Mouse (Mus musculus) forebrain, embryonic 14.5 days (tissue): Measurements from ENCODE around the gene Stk24. TPM values are rescaled to one million over a fixed set of nuclear protein-coding genes. Genes with fewer than 3 reads are reported as not detected.

Experiments
- ATAC-seq: fragments of 200-750 bp; cut with Nextera tagmentation; 2 replicates; pipeline ENCODE4 v1.8.0; 2017; ENCODE audit warnings: mild to moderate bottlenecking, moderate library complexity
- DNase-seq: peaks from one replicate; pipeline ENCODE4 v3.0.0-alpha.2; 2015; ENCODE audit warnings: low spot score
- H3K27ac ChIP-seq: fragments of 300-500 bp; sonication (generic); 2 replicates; pipeline ENCODE4 v1.5.1; 2014; ENCODE audit warnings: low read depth, mild to moderate bottlenecking, control low read depth, low read length, moderate library complexity
- H3K27me3 ChIP-seq: fragments of 300-500 bp; sonication (generic); replicated peaks from 2 replicates; pipeline ENCODE4 v1.6.1; 2014; ENCODE audit warnings: low read length, control low read depth, mixed read lengths; ENCODE audit not compliant: control insufficient read depth, insufficient read depth
- H3K36me3 ChIP-seq: fragments of 300-500 bp; sonication (generic); 2 replicates; pipeline ENCODE4 v1.6.1; 2014; ENCODE audit warnings: low read length, control low read depth; ENCODE audit not compliant: control insufficient read depth, insufficient read depth
- H3K4me1 ChIP-seq: fragments of 300-500 bp; sonication (generic); 2 replicates; pipeline ENCODE4 v1.6.1; 2014; ENCODE audit warnings: antibody characterized with exemption, low read length, control low read depth; ENCODE audit not compliant: control insufficient read depth, insufficient read depth
- H3K4me2 ChIP-seq: fragments of 300-500 bp; sonication (generic); 2 replicates; pipeline ENCODE4 v1.6.1; 2014; ENCODE audit warnings: mild to moderate bottlenecking, control low read depth, low read length
- H3K4me3 ChIP-seq: fragments of 300-500 bp; sonication (generic); 2 replicates; pipeline ENCODE4 v1.5.1; 2014; ENCODE audit warnings: low read depth, low read length, control low read depth
- H3K9ac ChIP-seq: fragments of 300-500 bp; sonication (generic); 2 replicates; pipeline ENCODE4 v1.6.1; 2014; ENCODE audit warnings: mild to moderate bottlenecking, low read length, control low read depth, moderate library complexity
- H3K9me3 ChIP-seq: fragments of 300-500 bp; sonication (generic); replicated peaks from 2 replicates; pipeline ENCODE4 v1.6.1; 2016; ENCODE audit warnings: low read length, control low read depth, mixed read lengths; ENCODE audit not compliant: control insufficient read depth
- WGBS: fragments of 180-500 bp; shearing (Covaris S2); extraction: QIAGEN DNeasy Blood & Tissue Kit; methylation state at CpG from one replicate; pipeline ENCODE4 v1.1.7; 2014; 5-methylcytosine and 5-hydroxymethylcytosine counted together
- polyA plus RNA-seq: library from polyadenylated mRNA; unstranded; fragments of >200 nt; fragmentation: Nextera tagmentation; extraction: Ambion mirVana; gene quantifications from 2 replicates; pipeline ENCODE4 v1.2.1, GENCODE M21; 2014

The Stk24 gene
- polyA plus RNA-seq, 1 experiment from 2014 or later, result 20.8 TPM

DNA sequence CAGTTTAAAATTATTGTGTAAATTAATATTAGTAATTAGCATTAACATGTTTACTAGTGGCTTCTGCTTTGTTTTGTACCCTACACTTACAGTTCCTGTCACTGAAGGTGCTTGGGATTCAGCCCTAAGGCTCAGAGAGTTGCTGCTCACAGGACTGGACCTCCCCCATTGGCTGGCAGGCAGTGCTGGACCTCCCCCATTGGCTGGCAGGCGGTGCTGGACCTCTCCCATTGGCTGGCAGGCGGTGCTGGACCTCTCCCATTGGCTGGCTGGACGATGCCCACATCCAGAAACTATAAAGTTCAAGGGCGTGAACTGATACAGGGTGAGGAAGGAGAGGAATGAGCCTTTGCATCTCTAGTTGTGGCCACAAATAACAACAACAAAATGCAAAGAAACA lies 15.3 kb upstream of the Stk24 start:
- ATAC-seq, result no peak
- WGBS, result 88% methylated on average over 4 of the region's 4 CpGs

DNA sequence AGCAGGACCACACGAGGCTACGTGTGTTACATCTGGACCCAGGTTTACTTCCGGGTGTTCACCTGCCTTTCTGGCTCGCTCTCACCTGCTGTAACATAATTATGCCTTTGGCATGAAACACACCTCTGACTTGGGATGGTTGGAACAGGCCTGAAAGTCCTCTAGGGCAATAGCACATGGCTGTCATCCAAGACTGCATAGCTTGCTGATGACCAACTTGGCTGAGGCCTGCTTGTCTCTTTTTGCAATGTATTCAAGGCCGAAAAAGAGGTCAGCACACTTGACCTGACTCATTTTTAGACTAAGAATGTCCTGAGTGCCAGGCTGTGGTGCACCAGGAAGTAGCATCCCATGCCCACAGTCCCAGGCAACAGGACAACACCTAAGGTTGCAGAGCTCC lies 12.1 kb upstream of the Stk24 start:
- 92% methylated on average over 5 of the region's 5 CpGs for WGBS
- Histone ChIP-seq H3K36me3 (no peaks in the 10 kb centered on the region), H3K9ac (no peak overlapping the region), H3K4me1 (no peaks in the 10 kb centered on the region), H3K27ac (no peak overlapping the region), H3K27me3 (no peaks in the 10 kb centered on the region), H3K4me3 (no peak overlapping the region), H3K4me2 (no peak overlapping the region), H3K9me3 (no peaks in the 10 kb centered on the region)
- DNase-seq (no peak), ATAC-seq (no peak)

More for the DNA sequence above, 15.3 kb upstream of the Stk24 start:
- H3K4me3 ChIP-seq, result no peak overlapping the region
- H3K4me1 ChIP-seq, result no peaks in the 10 kb centered on the region
- H3K4me2 ChIP-seq, result no peak overlapping the region
- DNase-seq, result no peak
- no peaks in the 10 kb centered on the region for H3K27me3 ChIP-seq
- H3K9ac ChIP-seq, result no peak overlapping the region
- no peak overlapping the region for H3K27ac ChIP-seq
- no peaks in the 10 kb centered on the region for H3K9me3 ChIP-seq
- H3K36me3 ChIP-seq, result no peaks in the 10 kb centered on the region

DNA sequence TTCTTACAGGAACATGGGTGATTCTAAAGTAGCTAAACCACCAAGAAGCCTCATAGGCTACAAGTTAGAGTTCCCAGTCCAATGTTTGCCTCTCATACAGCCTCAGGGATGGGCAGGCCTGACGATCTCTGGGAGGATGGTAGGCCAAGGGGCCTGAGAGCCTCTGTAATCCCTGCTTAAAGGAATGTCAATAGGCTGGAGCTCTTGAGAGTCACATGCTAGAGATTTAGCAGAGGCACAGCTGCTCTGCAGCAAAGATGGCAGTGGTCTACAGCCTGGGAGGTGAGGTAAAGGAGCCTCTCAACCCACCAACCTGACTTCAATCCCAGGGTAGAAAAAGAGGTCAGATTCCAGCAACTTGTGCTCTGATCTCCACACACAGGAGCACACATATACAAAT lies 7.9 kb upstream of the Stk24 start:
- 21% methylated on average over 1 of the region's 1 CpGs for WGBS
- H3K4me3 ChIP-seq, result no peak overlapping the region
- H3K9ac ChIP-seq, result no peak overlapping the region
- no peaks in the 10 kb centered on the region for H3K4me1 ChIP-seq
- H3K27me3 ChIP-seq, result no peaks in the 10 kb centered on the region
- H3K9me3 ChIP-seq, result no peaks in the 10 kb centered on the region
- H3K4me2 ChIP-seq, result no peak overlapping the region
- no peak for ATAC-seq
- no peak overlapping the region for H3K27ac ChIP-seq
- H3K36me3 ChIP-seq, result no peaks in the 10 kb centered on the region
- no peak for DNase-seq

DNA sequence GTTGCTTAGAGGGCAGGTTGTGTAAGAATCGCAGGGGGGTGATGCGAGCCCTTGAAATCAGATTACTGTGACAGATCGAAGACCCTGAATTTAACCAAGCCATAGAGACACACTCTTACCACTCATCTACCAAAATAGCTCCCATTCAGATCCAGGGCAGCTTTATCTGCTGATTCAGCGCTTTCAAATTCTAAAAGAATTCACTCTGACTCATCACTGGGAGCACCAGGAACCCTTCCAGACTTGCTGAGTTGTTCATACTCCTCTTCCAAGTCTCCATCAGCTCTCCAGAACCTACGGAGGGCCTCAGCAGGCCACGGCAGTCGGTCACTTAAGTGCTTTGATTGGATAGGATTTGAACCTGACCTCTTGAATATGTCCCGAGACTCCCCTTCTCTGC lies 5.6 kb upstream of the Stk24 start:
- WGBS, result 90% methylated on average over 8 of the region's 8 CpGs
- no peak overlapping the region for H3K4me3 ChIP-seq
- H3K27me3 ChIP-seq, result no peaks in the 10 kb centered on the region
- H3K4me2 ChIP-seq, result no peak overlapping the region
- H3K9me3 ChIP-seq, result no peaks in the 10 kb centered on the region
- no peak overlapping the region for H3K9ac ChIP-seq
- no peaks in the 10 kb centered on the region for H3K4me1 ChIP-seq
- H3K36me3 ChIP-seq, result no peaks in the 10 kb centered on the region
- ATAC-seq, result no peak
- DNase-seq, result no peak
- H3K27ac ChIP-seq, result no peak overlapping the region

DNA sequence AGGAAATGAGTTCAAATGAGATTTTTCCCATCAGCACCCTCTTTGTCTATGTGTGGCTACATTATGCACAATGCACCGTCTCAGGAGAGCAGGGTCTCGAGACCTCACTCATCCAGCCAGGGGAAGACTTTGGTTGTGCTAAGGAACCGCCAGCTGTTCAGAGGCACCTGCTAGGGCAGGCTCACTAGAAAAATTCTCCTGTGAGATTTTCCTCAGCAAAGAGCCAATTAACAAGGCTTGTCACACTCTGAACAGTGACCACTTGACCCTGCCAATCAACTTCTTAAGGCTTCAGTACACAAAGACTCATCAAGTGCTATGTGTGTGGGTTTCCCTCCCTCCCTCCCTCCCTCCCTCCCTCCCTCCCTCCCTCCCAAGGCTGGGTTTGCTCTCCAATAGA lies 4.0 kb upstream of the Stk24 start:
- H3K4me2 ChIP-seq, result no peak overlapping the region
- no peaks in the 10 kb centered on the region for H3K27me3 ChIP-seq
- DNase-seq (peak; percentile 73), ATAC-seq (peak; percentile 13; the same call in 1 of the 2 replicates)
- H3K4me1 ChIP-seq, result peaks cover 7% of the 10 kb centered on the region; the same call in 1 of the 2 replicates
- WGBS, result 19% methylated on average over 3 of the region's 3 CpGs
- H3K4me3 ChIP-seq, result no peak overlapping the region
- H3K9me3 ChIP-seq, result no peaks in the 10 kb centered on the region
- H3K27ac ChIP-seq, result no peak overlapping the region
- H3K9ac ChIP-seq, result no peak overlapping the region
- H3K36me3 ChIP-seq, result no peaks in the 10 kb centered on the region

DNA sequence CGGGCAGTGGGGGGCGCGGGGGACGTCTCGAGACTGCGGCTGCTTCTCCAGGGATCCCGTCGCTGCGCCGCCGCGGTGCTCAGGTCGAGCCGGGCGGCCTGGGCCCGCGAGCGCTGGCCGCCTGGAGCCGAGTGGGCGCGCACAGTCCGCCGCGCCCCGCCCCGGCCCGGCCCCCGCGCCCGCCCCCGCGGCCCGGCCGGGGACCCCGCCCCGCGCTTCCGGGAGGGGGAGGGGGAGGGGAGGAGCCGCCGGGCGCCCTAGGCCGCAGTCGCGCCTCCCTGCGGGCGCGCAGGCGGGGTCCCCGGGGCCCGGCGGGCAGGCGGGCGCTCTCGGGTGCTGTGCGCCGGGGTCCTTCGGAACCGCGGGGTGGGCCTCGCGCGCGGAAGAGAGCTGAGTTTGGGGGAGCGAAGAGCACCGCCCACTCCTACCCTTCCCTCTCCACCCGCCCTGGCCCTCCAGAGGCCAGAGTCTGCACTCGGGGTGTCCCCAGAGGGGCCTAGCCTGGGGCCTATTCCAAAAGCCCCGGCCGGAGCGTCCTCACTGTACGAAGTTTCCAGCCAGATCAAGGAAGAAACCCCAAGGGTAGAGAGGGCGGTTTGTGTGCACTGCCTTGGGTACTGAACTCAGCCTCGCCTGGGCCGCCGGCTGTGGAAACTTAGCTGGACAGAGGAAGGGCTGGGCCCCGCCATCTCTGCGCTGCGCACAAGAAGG lies 540 bp downstream of the Stk24 start:
- H3K4me2 ChIP-seq, result peak overlapping the region; percentile 93

DNA sequence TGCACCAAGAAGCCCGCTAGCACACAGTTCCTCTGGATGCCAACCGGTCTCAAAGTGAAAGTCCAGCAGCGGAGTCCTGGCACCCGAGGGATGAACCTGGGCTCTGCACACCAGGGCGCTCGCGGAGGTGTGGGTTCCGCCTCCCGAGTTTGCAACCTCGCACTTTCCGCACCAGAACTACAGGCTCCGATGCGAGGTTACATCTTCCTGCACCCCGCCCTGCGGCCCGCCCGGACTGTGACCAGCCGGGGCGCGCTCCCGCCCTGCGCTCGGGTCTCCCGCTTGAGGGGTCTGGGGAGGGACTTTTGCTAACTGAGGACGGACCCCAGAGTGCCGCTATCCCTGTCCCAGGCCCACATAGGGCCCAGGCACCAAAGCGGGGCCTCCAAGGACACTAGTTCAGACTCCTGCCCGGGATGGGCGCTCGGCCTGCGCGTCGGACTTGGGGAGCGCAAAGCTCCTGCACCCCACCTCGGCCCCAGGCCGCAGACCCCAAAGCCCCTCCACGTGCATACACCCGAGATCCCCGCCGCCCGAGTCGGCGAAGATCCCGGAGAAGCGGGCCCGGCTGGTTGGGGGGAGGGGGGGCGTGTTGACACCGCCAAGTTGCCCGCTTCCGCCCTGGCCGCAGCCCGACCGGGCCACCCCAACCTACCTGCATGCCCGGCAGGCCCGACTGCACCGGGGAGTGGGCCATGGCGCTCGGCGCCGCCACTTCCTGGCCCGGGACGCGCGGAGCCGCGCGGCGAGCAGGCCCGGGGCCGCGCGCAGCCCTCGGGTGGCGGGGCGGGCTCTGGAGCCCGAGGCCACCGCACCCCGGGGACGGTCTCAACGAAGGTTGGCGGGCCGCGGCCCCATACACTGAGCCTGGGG lies 1.3 kb downstream of the Stk24 start:
- H3K4me3 ChIP-seq, result peak overlapping the region; percentile 91
- H3K27ac ChIP-seq, result peak overlapping the region; percentile 85
- no peaks in the 10 kb centered on the region for H3K36me3 ChIP-seq
- peak overlapping the region; percentile 93 for H3K4me2 ChIP-seq
- H3K4me1 ChIP-seq, result peaks cover 12% of the 10 kb centered on the region; the same call in 1 of the 2 replicates
- no peaks in the 10 kb centered on the region for H3K27me3 ChIP-seq
- DNase-seq (no peak), ATAC-seq (peak; percentile 82)
- no peaks in the 10 kb centered on the region for H3K9me3 ChIP-seq
- peak overlapping the region; percentile 95 for H3K9ac ChIP-seq
- WGBS, result under 1% methylated on average over 73 of the region's 83 CpGs

More for the DNA sequence above, 540 bp downstream of the Stk24 start:
- H3K4me1 ChIP-seq, result peaks cover 12% of the 10 kb centered on the region; the same call in 1 of the 2 replicates
- DNase-seq (peak; percentile 72), ATAC-seq (peak; percentile 89)
- no peaks in the 10 kb centered on the region for H3K36me3 ChIP-seq
- no peaks in the 10 kb centered on the region for H3K27me3 ChIP-seq
- peak overlapping the region; percentile 91 for H3K4me3 ChIP-seq
- H3K27ac ChIP-seq, result peak overlapping the region; percentile 85
- no peaks in the 10 kb centered on the region for H3K9me3 ChIP-seq
- under 1% methylated on average over 30 of the region's 79 CpGs for WGBS
- peak overlapping the region; percentile 95 for H3K9ac ChIP-seq

DNA sequence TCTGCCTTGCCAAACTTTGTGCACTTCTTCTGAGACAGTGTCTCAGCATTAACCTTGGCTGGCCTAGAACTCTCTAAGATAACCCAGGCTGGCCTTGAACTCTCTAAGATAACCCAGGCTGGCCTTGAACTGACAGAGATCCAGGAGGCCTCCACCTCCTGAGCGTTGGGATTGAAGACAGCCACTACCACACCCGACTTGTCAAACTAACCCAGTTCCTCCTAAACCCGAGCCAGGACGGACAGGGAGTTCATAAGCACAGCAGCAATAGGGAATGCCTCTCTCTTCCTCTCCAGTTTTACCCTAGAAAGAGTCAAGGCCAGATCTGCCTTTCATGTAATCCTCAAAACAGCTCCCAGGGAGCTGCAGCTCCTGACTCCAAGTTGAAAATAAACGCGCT lies 3.2 kb downstream of the Stk24 start:
- ATAC-seq, result no peak
- Histone ChIP-seq H3K9ac (no peak overlapping the region), H3K9me3 (no peaks in the 10 kb centered on the region), H3K4me3 (no peak overlapping the region), H3K27me3 (no peaks in the 10 kb centered on the region), H3K4me1 (peaks cover 12% of the 10 kb centered on the region; the same call in 1 of the 2 replicates), H3K4me2 (no peak overlapping the region), H3K27ac (no peak overlapping the region), H3K36me3 (no peaks in the 10 kb centered on the region)
- 77% methylated on average over 6 of the region's 6 CpGs for WGBS
- DNase-seq, result no peak

DNA sequence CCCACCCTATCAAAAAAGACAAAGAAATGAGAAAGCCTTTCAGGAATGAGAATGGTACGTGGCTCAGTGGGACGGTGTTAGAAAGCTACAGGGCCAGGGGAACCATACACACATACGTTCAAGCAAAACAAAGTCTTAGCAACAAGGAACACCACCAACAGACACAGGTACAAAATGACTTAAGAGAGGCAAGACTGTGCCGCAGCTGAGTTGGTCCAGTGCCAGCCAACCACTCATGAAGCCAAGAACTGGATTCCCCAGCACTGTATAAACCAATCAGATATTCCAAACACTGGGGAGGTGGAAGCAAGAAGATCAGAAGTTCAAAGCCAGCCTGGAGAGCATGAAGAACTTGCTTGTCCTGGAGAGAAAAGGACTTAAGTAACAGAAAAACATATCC lies 5.9 kb downstream of the Stk24 start:
- H3K9me3 ChIP-seq, result no peaks in the 10 kb centered on the region
- H3K4me1 ChIP-seq, result peaks cover 17% of the 10 kb centered on the region
- H3K4me3 ChIP-seq, result no peak overlapping the region
- H3K27me3 ChIP-seq, result no peaks in the 10 kb centered on the region
- 77% methylated on average over 4 of the region's 4 CpGs for WGBS
- DNase-seq (no peak), ATAC-seq (no peak)
- H3K9ac ChIP-seq, result no peak overlapping the region
- no peak overlapping the region for H3K4me2 ChIP-seq
- H3K27ac ChIP-seq, result no peak overlapping the region
- H3K36me3 ChIP-seq, result no peaks in the 10 kb centered on the region
